Mouse (Mus musculus): ENCODE measurements around the gene Fxyd3.

The Fxyd3 gene

DNA sequence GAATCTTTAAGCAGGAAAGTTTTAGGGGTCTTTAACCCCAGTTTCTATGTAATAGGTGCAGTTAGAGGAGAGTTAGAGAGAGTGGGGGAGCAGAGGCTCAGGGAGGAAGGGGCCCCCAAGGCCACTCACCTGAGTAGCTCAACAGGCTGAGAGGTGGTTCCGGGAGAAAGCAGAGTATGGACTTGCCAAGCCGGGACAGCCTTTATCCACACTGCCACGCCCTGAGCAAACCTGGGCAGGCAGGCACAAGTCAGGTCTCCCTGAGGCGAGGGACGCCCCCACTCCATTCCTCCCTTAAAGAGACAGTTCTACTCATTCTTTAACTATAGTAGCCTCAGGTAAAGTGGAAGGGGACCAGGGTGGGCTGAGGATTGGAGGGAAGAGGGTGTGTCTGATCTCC lies at the start of gene Fxyd3:
Gene Fxyd3, minus strand, starts transcription at position 213 of the 400 bp plus-strand sequence.
- no peak for DNase-seq (ENCODE audit: low spot score)

DNA sequence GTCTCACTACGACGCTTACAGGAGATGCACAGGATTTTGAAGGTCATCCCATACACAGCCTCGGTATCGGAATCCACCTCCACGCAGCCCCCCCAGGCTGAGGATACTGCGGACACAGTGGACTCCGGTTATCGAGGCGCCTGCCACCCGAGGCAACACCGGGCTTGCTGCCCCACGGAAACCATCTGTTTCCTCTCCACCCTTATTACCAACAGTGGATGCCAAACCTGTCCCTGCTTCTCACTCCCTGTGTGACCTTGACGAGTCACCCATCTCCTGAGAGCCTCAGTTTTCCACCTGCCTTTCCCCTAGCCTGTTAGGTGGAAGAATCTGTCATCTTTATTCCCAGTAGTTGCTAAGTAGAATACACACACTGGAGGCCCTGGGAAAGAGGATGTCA lies 48.6 kb upstream of the Fxyd3 start:
- DNase-seq (ENCODE audit: low spot score), result no peak

DNA sequence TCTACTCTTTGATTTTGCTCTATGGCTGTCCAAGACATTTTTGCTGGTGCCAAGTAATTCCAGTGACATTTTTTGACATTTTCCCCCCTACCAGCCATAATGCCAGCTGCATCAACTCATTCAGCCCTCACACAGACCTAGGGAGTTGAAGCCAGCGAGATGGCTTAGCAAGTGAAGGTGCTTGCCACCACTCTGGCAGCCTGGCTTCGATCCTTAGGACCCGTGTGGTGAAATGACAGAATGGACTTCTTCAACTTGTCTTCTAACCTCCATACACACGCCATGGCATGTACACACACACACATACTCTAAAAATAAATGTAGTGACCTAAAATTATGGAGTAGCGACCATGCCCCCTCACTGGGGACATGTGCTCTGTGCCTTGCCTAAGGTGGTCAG lies 47.9 kb upstream of the Fxyd3 start:
- DNase-seq (ENCODE audit: low spot score), result no peak

DNA sequence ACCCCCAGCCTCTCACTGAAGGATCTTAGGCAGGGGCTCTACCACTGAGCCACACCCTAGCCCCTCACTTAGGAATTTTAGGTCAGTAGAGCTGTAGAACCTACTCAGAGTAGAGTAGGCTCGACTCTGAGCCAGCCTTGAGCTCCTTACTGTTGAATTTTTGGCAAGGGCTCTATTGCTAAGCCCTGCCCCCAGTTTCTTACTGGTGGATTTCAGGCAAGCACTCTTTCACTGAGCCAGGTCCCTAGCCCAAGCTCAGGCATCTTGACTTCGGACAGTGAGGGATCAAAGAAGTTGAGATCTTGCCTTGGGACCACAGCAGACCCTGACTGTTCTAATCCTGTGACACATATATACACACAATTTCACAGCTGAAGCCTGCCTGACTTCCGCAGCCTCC lies 47.2 kb upstream of the Fxyd3 start:
- no peak for DNase-seq (ENCODE audit: low spot score)

DNA sequence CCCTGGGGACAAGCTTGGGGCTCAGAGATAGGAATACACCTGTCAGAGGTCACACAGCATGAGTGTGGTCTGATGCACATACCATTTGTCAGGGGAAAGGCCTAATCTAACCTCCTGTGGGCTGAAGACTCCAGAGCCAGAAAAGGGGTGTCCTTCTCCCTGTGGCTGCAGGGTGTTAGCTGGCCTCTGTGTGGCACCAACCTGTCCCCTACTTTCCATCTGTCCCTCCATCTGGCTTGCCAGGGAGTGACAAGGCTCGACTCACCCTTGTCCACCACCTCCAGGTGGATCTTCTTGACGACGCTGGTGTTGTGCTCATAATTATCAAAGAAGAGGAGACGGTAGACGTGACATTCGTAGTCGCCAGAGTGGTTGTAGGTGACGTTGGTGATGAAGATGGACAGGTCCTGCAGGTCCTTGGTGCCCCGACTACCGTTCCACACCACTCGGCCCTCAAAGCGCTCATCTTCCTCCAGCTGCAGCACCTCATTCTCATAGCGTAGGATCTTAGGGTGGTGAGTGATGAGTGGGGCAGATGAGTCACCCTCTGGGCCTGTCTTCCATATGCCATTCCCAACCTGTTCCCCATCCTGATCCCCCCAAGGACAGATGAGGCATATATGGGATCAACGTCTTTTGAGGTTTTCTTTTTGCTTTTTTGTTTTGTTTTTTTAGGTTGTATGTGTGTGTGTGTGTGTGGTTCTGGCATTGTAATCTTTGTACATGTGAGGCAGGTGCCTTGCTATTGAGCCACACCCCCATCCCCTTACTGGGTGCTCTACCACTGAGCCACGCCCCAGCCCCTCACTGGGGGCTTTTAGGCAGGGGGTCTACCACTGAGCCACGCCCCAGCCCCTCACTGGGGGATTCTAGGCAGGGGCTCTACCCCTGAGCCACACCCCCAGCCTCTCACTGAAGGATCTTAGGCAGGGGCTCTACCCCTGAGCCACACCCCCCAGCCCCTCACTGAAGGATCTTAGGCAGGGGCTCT lies 46.4 kb upstream of the Fxyd3 start:
- no peak for DNase-seq (ENCODE audit: low spot score)

DNA sequence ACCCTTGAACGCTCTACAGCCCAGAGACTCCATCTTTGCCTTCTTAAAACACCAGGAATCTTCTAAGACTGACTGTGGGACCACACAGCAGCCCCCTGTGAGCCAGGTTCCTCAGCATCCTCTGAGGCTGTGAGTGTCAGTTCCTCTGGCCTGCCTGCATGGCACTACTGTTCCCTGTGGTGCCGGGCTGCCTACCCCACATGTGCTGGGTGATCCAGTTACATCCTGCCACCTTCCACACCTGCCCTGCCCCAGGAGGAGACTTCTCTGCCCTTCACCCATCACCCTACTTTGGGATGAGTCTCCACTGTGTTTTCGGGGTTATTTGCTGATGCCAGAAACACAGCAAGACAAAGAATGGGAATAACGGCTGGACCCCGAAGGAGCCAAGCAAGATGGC lies 43.1 kb upstream of the Fxyd3 start:
- no peak for DNase-seq (ENCODE audit: low spot score)

DNA sequence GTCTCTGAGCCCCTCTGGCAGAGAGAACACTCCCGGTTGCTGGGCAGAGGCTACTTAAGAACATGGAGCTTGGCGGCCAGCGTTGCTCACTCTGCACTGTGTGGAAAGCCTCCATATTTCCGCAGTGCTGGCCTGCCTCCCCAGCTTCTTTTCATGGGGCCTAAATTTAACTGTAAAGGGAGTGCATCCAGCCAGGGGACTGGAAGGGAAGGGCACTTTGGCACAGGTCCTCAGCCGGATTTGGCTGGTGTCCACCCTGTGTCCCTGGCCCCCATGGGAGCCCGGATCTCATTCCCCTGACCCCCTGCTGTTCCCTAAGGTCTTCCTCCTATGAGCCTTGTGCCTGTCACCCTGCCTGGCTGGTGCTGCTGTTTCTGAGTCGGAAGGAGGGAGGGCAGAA lies 42.0 kb upstream of the Fxyd3 start:
- no peak for DNase-seq (ENCODE audit: low spot score)

DNA sequence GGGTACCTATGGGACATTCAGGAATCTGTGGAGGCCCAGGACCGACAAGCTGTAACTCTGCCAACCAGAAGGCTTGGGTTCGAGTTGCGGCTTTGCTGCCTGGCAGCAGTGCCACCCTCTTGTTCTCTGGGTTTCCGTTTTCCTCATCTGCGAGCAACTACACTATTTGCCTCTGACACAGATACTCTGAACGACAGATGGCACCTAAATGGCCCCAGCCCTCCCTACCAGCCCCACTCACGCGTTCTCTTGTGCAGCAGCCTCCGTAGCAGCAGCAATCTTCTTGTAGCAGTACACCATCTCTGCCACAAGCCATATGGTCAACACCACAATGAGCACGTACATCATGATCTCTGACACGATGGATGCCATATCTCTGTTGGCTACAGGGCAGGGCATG lies 41.0 kb upstream of the Fxyd3 start:
- DNase-seq (ENCODE audit: low spot score), result no peak

DNA sequence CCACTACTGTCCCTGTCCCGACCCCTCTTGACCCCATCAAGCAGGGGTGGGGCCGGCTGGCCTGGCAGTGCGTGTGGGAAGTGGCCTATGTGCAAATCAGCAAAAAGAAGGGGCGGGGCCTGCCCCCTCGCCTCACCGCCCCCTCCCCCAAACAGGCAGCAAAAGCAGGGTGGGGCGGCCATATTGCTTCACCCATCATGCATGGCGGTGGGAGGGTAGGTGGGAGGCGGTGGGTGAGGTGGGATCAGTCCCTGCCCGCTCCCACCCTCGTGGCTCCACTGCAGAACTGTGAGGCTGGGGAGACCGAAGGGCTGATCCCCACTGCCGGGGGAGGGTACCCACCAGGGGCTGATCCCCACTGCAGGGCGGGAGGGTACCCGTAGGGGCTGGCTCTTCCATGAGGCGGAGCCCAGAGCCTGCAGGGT lies 40.2 kb upstream of the Fxyd3 start:
- DNase-seq (ENCODE audit: low spot score), result no peak

DNA sequence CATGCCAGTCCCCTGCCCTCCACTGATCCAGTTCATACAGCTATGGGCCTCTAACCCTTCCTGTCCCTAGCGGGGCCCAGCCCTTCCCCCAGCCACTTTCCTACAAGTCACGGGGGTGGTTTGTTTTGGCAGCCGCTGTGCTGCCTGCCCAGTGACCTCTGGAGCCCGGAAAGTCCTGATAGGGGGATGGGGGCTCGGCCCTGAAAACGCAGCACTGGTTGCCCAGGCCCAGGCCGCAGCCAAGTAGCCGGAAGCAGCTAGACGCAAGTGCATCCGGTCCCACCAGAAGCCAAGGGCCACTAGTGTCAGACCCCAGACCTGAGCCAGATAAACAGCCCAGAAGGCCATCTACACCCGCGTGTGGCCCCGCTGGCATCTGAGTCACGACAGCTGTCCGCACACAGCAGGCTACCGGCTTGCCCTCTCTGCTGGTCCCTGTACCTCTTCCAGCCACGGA lies 39.1 kb upstream of the Fxyd3 start:
- DNase-seq (ENCODE audit: low spot score), result no peak

DNA sequence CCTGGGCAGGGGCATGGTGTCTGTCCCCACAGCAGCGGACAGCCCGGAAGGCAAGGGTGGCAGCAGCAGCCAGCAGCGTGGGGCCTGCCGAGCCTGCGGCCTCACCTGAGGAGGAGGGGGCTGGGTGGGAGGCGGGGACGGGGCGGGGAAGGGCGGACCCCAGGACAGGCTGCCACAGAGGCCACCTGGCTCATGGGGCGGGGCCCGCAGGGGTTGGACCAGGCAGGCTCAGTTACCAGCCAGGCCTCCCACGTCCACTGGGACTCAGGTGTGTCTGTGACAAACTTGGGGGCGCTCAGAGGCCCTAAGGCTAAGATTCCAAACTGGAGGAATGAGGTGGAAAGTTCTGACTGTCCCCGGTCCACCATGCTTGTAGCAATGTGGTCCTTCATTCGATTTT lies 38.7 kb upstream of the Fxyd3 start, which contains the start of gene Hpn:
Gene Hpn, minus strand, starts transcription at position 109 of the 400 bp plus-strand sequence.
- no peak for DNase-seq (ENCODE audit: low spot score)

DNA sequence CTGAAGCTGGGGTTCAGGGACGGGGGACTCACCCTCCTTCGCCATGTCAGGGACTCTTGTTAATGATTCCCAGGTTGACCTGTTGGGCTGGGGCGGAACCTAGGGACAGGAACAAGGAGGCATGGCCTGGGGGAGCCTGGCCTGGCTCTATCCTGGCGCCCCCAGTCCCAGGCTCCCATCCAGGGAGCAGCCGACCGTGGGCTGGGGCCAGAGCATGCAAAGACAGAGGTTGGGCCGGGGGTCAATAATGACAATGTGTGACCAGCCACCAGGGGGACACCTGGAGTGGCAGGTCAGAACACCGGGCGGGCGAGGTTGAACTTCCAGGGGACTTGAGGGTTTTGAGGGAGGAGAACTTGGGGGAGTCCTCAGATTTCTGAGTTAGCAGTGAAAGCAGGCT lies 38.1 kb upstream of the Fxyd3 start:
- DNase-seq (ENCODE audit: low spot score), result no peak

DNA sequence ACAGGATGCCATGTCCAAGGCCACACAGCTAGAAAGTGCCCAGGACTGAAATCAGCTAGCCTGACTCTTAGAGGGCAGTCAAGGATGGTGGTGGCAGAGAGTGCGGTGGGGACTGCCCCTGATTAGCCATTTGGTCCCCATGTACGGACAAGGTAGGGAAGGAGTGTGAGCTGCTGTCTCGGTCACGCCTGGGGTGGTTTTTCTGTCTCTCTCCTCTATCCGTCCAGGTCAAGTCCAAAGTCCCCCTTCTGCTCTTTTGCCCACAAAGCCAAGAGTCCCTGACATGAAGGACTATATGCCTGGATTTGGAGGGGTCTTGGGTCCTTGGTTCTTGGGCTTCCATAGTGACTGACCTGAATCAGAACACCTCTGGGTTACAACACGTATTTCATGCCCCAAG lies 37.3 kb upstream of the Fxyd3 start:
- DNase-seq (ENCODE audit: low spot score), result no peak

DNA sequence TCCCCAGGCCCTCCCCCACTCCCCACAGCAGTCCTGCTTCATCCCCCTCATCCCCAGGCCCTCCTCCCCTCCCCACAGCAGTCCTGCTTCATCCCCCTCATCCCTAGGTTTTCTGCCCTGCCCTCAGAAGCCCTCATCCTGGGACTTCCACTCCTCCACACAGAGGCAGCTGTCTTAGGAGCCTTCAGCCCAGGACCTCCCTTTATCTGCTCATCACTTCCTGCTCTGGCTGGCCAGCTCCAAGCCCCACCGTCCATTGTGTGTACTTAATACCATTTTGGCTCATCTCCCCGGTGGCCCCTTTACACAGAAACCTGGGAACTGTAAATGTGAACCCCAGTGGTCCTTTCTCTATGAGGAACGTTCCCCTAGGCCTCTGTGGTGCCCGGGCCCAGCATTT lies 35.5 kb upstream of the Fxyd3 start:
- DNase-seq (ENCODE audit: low spot score), result no peak

DNA sequence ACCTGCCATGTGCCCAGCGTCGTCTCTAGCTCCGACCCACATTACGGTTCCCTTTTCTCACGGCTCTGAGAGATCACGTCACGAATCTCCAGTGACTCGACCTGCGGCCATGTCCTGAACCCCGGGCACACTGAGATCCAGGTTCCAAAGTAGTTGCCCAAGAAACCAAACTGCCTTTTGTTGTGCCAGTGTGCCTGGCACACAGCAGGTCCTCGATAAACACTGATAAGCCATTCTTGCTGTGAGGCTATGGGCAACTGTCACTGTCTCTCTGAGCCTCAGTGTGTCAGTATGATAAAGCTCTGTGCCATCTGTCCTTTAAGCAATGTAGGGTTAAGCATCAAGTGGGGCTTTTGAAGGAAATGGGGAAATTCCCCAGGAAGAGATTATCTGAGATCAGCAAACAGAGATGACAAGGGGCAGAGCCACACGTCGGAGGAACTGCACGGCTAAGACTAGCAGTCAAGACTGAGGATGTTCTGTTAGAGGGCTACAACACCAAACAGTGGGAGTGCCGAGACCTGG lies 34.4 kb upstream of the Fxyd3 start:
- no peak for DNase-seq (ENCODE audit: low spot score)

DNA sequence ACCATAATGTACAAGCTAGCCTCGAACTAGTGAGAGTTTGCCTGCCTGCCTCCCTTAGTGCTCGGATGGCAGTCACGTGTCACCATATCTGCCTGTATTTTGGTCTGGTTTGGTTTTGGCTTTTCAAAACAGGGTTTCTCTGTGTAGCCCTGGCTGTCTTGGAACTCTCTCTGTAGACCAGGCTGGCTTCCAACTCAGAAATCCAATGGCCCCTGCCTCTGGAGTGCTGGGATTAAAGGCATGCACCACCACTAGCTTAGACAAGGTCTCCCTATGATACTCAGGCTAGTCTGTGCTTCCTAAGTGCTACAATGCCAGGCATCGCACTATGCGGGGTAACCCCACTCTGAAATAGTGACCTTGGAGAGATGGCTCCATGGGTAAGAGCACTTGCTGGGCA lies 33.3 kb upstream of the Fxyd3 start:
- DNase-seq (ENCODE audit: low spot score), result no peak

DNA sequence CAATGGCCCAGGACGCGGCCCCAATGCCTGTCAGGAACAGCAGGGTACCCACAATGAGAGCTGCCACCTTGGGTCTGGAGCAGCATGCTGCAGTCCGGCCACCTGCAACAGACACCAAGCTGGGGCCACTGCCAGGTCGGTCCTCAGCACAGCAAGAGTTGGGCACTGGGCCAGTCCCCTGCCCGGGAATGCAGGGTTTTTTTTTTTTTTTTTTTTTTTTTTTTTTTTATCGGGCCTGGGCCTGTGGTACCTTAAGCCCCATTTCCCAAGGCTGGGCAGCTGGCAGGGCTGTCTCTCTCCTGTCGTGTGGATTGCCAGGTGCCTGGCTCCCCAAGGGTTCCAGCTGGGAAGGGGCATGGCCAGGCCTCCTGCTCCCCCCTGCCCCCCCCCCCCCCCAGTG lies 32.6 kb upstream of the Fxyd3 start:
- DNase-seq (ENCODE audit: low spot score), result no peak

DNA sequence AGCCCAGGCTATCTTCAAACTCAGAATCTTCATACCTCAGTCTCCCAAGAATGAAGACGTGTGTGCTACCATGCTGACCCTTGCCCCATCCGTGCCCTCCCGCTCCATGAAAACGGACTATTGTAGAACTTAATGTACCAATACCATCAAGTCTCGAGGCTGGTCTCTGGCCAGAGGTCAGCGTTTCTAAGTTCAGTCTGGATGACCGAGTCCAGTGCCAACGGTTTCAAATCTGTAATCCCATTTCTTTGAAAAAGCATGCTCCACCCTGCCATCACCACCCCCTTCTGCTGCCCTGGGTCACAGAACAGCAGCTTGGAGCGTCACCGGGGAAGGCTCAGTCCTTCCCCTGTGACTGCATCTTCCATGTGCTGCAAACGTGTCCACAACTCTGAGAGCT lies 31.3 kb upstream of the Fxyd3 start:
- DNase-seq (ENCODE audit: low spot score), result no peak

DNA sequence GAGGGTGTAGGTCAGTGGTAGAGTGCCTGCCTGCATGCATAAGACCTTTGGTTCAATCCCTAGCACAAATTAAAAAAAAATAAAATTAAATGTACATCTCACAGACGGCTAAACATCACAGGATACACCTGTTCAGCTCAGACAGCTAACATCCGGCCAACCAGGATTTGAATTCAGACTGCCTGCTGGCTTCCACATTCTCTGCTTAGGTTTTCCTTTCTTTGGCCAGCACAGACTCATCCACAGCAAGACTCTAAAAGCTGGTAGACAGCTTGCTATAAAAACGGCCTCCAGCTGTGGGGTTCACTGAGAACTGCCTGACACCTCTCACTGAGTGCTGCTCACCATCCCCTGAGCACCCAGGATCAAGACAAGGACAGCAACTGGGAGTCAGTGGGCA lies 29.7 kb upstream of the Fxyd3 start:
- no peak for DNase-seq (ENCODE audit: low spot score)

DNA sequence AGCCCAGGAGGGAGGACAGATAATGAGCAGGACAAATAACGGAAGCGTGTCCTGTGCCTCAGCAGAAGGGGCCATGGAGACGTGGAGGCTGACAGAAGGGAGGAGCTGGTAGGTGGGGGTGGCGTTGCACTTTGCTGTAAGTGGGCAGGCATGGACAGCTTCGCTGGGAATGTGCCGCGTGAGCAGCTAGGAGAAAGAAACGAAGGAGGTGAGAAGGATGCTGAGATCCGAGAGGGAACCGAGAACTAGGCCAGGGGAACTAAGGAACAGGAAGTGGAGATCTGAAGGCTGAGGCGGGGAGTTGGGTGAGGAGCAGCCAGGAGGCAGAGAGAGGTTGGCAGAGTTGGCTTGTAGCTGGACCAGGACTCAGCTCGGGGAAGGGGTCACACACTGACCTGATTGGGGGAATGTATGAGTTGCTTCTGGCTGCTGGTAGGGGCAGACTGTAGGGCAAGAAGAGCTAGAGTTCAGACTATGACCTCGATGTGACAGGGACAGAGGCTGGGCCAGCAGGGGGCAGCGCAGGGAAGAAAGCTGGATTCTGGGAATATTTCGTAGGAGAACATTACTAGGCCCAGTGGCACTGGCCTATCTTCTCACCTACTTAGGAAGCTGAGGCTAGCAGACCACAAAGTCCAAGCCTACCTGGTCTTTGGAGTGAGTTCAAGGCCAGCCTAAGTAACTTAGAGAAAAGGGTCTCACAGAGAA lies 28.7 kb upstream of the Fxyd3 start:
- DNase-seq (ENCODE audit: low spot score), result no peak

DNA sequence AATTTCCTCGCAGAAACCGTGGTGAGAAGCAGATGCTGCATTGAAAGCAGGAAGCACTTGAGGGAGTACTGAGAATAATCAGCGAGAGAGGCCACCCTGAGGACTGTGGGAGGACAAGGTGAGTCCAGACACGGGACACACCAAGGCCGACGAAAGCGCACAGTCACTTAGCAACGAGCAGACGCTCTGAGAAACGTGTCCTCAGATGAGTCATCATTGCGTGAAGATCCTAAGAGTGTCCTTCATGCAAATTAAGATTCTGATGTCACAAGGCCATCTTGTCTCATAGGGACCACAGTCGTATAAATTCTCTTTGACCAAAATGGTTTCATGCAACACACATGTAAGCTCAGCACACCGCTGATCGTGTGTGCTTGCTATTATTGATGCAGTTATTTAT lies 24.3 kb upstream of the Fxyd3 start:
- no peak for DNase-seq (ENCODE audit: low spot score)

DNA sequence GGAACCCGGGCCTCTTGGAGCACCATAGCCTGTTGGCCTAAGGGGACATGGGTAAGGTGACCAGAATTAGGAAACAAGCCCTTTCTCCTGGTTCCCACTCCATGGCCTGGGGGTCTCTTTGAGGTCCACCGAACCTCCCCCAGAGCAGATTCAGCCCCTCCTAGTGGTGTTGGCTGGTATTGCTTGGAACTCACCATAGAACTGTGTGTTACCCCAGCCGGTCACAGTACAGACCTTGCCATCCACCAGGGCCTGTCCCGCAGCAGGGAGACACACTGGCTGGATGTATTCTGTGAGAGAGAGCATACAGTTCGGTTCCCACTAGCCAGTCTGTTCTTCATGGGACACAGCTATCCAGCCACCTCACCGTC lies 23.1 kb upstream of the Fxyd3 start:
- no peak for DNase-seq (ENCODE audit: low spot score)

All from layer of hippocampus, adult 9-10 months (tissue).